Mouse (Mus musculus) hematopoietic stem cell, adult 5-6 weeks (primary cell): ENCODE data around the gene Manf. TPM values are rescaled to one million over a fixed set of nuclear protein-coding genes. Genes with fewer than 3 reads are reported as not detected.

Experiments used
- ATAC-seq, 2 experiments: fragments of 125-278 bp in 1 of 2; replicated peaks in 1 of 2; 2 replicates each; pipeline ENCODE4 v1.8.0; 2016 to 2017; ENCODE audit warnings: inconsistent platforms in 2 of 2, mild to moderate bottlenecking in 2 of 2, moderate number of reproducible peaks in 2 of 2, low read depth in 1 of 2, moderate TSS enrichment in 1 of 2; ENCODE audit not compliant: low FRiP score in 2 of 2, poor library complexity in 2 of 2, severe bottlenecking in 2 of 2, insufficient read depth in 1 of 2, low TSS enrichment in 1 of 2
- total RNA-seq: library from RNA; stranded (forward); fragments of 172-1452, 232-1000 nt; gene quantifications from 2 replicates; pipeline ENCODE4 v1.2.3, GENCODE M21; 2017

The Manf gene
- total RNA-seq, 1 experiment from 2014 or later = 152 TPM

GRCm38 (mm10) chr9:106821618-106822380 is 70.0 kb downstream of the Manf start, which contains the start of gene Dcaf1:
Dcaf1 (plus strand) TSS chr9:106821874.
- peak; percentile 90 to 92 for ATAC-seq

- no peak for ATAC-seq
Observed at GRCm38 (mm10) chr9:106821050-106821617, 70.6 kb downstream of the Manf start.

- ATAC-seq = no peak
Observed at GRCm38 (mm10) chr9:106819201-106819600, 72.6 kb downstream of the Manf start.

GRCm38 (mm10) chr9:106818191-106818590 is 73.6 kb downstream of the Manf start:
- no peak for ATAC-seq

GRCm38 (mm10) chr9:106806503-106806902 is 85.3 kb downstream of the Manf start:
- no peak for ATAC-seq

- ATAC-seq = no peak
Observed at GRCm38 (mm10) chr9:106790831-106791230, 100.9 kb downstream of the Manf start.

- ATAC-seq = no peak
Observed at GRCm38 (mm10) chr9:106789363-106789762, 102.4 kb downstream of the Manf start.

GRCm38 (mm10) chr9:106788812-106789321 is 102.9 kb downstream of the Manf start, which contains the start of gene Rad54l2:
Rad54l2 (minus strand) TSS chr9:106789194.
- peak; percentile 81 to 87 for ATAC-seq

Other genes with a start within 250 kb of the Manf start
- not detected in 2 replicates for gene Grm2, start 235.9 kb downstream of the Manf start, total RNA-seq
- gene Tex264, start 206.1 kb downstream of the Manf start, total RNA-seq = 13.9 and 27.9 TPM in 2 replicates
- 16.6 and 24.7 TPM in 2 replicates for gene Rad54l2, start 102.8 kb downstream of the Manf start, total RNA-seq
- 69.5 and 79.2 TPM in 2 replicates for gene Dcaf1, start 70.1 kb downstream of the Manf start, total RNA-seq
- 31.0 and 33.3 TPM in 2 replicates for gene Rbm15b, start 4.6 kb downstream of the Manf start, total RNA-seq